Mouse (Mus musculus): Measurements from ENCODE around the gene Idh3b. TPM values are rescaled to one million over a fixed set of nuclear protein-coding genes. Genes with fewer than 3 reads are reported as not detected.

Idh3b gene
- polyA plus RNA-seq (2012; rRNA removed) = 224 and 301 TPM in 2 replicates

- WGBS = under 1% methylated on average over 51 of the region's 51 CpGs
- peak; percentile 67 for DNase-seq (ENCODE audit: low read depth, low spot score)
Observed at GRCm38 (mm10) chr2:130283854-130284654, at the start of gene Idh3b. Gene Idh3b (minus strand): TSS chr2:130284547.

- WGBS = 85% methylated on average over 2 of the region's 2 CpGs
- DNase-seq (ENCODE audit: low read depth, low spot score) = no peak
Observed at GRCm38 (mm10) chr2:130329502-130329901, 45.2 kb upstream of the Idh3b start.

GRCm38 (mm10) chr2:130327057-130327456, 42.7 kb upstream of the Idh3b start:
- whole genome bisulfite sequencing = 63% methylated on average over 1 of the region's 1 CpGs

GRCm38 (mm10) chr2:130303014-130303413, 18.7 kb upstream of the Idh3b start:
- DNase-seq (ENCODE audit: low read depth, low spot score) = no peak

More at GRCm38 (mm10) chr2:130327057-130327456, 42.7 kb upstream of the Idh3b start:
- DNase-seq (ENCODE audit: low read depth, low spot score) = no peak

GRCm38 (mm10) chr2:130297580-130297979, 13.2 kb upstream of the Idh3b start:
- no peak for DNase-seq (ENCODE audit: low read depth, low spot score)
- WGBS = 83% methylated on average over 9 of the region's 9 CpGs

More at GRCm38 (mm10) chr2:130303014-130303413, 18.7 kb upstream of the Idh3b start:
- WGBS = 54% methylated on average over 4 of the region's 4 CpGs

GRCm38 (mm10) chr2:130296134-130296745, 11.9 kb upstream of the Idh3b start:
- no peak for DNase-seq (ENCODE audit: low read depth, low spot score)
- WGBS = 3% methylated on average over 20 of the region's 20 CpGs

GRCm38 (mm10) chr2:130295331-130296133, 11.2 kb upstream of the Idh3b start:
- 1% methylated on average over 88 of the region's 99 CpGs for WGBS
- DNase-seq (ENCODE audit: low read depth, low spot score) = no peak

GRCm38 (mm10) chr2:130294936-130295277, 10.6 kb upstream of the Idh3b start, which contains the start of gene Ebf4:
Gene Ebf4 (plus strand): TSS chr2:130295169.
- no peak for DNase-seq (ENCODE audit: low read depth, low spot score)
- WGBS = under 1% methylated on average over 37 of the region's 39 CpGs

- 14% methylated on average over 20 of the region's 20 CpGs for WGBS
- DNase-seq (ENCODE audit: low read depth, low spot score) = no peak
Observed at GRCm38 (mm10) chr2:130294218-130294935, 10.0 kb upstream of the Idh3b start.

- no peak for DNase-seq (ENCODE audit: low read depth, low spot score)
- WGBS = 19% methylated on average over 4 of the region's 4 CpGs
Observed at GRCm38 (mm10) chr2:130293486-130293885, 9.1 kb upstream of the Idh3b start.

- DNase-seq (ENCODE audit: low read depth, low spot score) = no peak
- whole genome bisulfite sequencing = 59% methylated on average over 3 of the region's 3 CpGs
Observed at GRCm38 (mm10) chr2:130293009-130293408, 8.7 kb upstream of the Idh3b start.

GRCm38 (mm10) chr2:130291434-130291833, 7.1 kb upstream of the Idh3b start:
- WGBS = 8% methylated on average over 8 of the region's 8 CpGs
- DNase-seq (ENCODE audit: low read depth, low spot score) = peak; percentile 19

GRCm38 (mm10) chr2:130289086-130289485, 4.7 kb upstream of the Idh3b start:
- 51% methylated on average over 4 of the region's 4 CpGs for WGBS

GRCm38 (mm10) chr2:130280818-130281217, 3.5 kb downstream of the Idh3b start:
- DNase-seq (ENCODE audit: low read depth, low spot score) = no peak
- 66% methylated on average over 4 of the region's 4 CpGs for WGBS

More at GRCm38 (mm10) chr2:130289086-130289485, 4.7 kb upstream of the Idh3b start:
- no peak for DNase-seq (ENCODE audit: low read depth, low spot score)

- no peak for DNase-seq (ENCODE audit: low read depth, low spot score)
- WGBS = 49% methylated on average over 7 of the region's 7 CpGs
Observed at GRCm38 (mm10) chr2:130280224-130280623, 4.1 kb downstream of the Idh3b start.

- WGBS = 39% methylated on average over 8 of the region's 8 CpGs
- DNase-seq (ENCODE audit: low read depth, low spot score) = no peak
Observed at GRCm38 (mm10) chr2:130279600-130280091, 4.7 kb downstream of the Idh3b start.

GRCm38 (mm10) chr2:130275649-130276048, 8.7 kb downstream of the Idh3b start:
- 41% methylated on average over 6 of the region's 6 CpGs for WGBS
- peak; percentile 21 for DNase-seq (ENCODE audit: low read depth, low spot score)

GRCm38 (mm10) chr2:130274862-130275261, 9.5 kb downstream of the Idh3b start:
- no peak for DNase-seq (ENCODE audit: low read depth, low spot score)
- 2% methylated on average over 10 of the region's 10 CpGs for WGBS

- WGBS = 1% methylated on average over 68 of the region's 68 CpGs
- peak; percentile 82 for DNase-seq (ENCODE audit: low read depth, low spot score)
Observed at GRCm38 (mm10) chr2:130274149-130274861, 10.0 kb downstream of the Idh3b start, which contains the start of gene Nop56. Gene Nop56 (plus strand): TSS chr2:130274430.

All from large intestine, adult 2 months (tissue).